Mouse (Mus musculus): ENCODE data around the gene Manea.
"Not testable (repeated sequence)": the region's sequence is repeated elsewhere in the genome, so short reads cannot be mapped to it uniquely, and the experiment has no call there.

DNA sequence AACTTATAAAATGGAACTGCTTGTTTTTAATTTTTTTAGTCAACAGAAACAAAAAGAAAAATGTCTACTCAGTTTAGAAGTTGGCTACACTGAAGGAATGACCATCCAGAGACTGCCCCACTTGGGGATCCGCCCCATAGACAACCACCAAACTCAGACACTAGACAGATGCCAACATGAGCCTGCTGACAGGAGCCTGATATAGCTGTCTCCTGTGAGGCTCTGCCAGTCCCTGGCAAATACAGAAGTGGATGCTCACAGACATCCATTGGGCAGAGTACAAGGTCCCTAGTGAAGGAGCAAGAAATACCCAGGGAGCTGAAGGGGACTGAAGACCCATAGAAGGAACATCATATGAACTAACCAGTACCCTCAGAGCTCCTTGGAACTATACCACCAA lies 42.0 kb downstream of the Manea start:
- not testable (repeated sequence) for TF ChIP-seq CTCF, EP300 (IDR thresholded peaks at IDR 0.05; ENCODE audit: low read depth)
